Mouse (Mus musculus): Measurements from ENCODE around the gene Aym1.
A peak's percentile ranks its signal among the peaks of the same experiment; 100 is the strongest.
"Not testable (repeated sequence)": the region's sequence is repeated elsewhere in the genome, so short reads cannot be mapped to it uniquely, and the experiment has no call there.

Gene Aym1

GRCm38 (mm10) chr5:113357656-113358055 is 562 bp downstream of the Aym1 start:
- no peak for DNase-seq

DNA sequence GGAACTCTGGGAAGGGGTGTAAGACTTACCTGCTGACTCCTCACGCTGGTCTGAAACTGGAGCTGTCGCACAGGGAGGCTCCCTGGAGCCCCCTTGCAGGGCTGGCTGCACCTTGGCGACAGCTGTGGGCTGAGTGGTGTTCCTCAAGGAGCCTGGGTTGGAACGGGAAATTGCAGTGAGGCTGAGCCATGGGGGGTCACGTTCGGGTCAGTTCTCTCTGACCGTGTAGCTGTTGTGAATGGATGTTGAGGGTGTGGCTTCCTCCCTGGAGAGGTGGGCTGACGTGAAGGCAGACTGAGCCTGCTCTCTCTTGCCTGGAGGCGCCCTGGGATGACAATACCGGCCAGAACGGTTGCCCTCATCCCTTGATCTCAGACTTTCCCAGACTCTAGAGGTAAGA is 1.7 kb downstream of the Aym1 start:
- peak; percentile 13 for DNase-seq

GRCm38 (mm10) chr5:113361283-113361682 is 4.2 kb downstream of the Aym1 start:
- DNase-seq, result no peak

GRCm38 (mm10) chr5:113362258-113362996 is 5.3 kb downstream of the Aym1 start:
- DNase-seq, result no peak

DNA sequence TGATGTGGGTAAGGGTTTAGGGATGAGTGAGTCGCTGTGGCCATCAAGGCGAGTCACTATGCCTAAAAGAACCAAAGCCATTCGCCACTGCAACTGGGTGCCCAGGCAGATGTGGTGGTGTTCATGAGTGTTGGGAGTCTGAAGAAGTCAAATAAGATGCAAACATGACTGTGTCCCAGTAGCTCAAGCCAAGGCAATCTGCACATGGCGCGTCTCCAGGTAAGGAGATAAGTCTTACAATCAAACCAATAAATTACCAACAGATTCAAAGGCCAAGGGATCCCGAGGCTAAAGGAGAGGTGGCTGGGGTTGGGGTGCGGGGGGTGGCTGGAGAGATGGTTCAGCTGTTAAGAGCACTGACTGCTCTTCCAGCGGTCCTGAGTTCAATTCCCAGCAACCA is 6.1 kb downstream of the Aym1 start:
- no peak for DNase-seq

- peak; percentile 80 for DNase-seq
These were observed 8.8 kb downstream of the Aym1 start for GRCm38 (mm10) chr5:113365921-113366320.

GRCm38 (mm10) chr5:113367726-113368125 is 10.6 kb downstream of the Aym1 start:
- not testable (repeated sequence) for DNase-seq

DNA sequence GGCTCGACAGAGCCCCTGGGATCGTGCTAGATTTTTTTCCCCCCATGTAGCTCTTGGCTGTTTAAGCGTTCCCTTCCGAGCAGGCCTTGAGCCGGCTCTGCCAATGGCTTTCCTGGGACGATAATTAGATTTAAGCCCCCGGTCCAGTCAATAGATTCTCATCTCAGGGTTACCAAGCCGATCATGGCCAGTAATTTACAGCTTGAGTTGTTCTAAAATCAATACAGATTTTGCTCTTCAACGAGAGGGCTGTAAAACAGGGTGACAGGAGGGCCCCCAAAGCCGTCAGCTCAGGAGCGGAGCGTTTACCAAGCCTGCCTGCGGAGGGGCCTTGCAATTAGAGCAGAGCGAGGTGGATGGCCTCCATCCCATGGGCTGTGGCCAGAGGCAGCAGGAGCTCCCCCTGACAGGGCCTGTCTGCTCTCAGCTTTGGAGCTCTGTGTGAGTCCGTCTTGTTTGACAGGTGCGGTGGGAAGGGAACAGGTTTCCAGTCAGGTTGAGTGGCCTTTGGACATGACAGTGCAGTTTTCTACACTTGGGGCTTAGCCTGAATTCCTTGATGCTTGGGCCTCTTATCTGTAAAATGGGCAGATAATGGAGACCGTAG is 12.3 kb downstream of the Aym1 start:
- no peak for DNase-seq

DNA sequence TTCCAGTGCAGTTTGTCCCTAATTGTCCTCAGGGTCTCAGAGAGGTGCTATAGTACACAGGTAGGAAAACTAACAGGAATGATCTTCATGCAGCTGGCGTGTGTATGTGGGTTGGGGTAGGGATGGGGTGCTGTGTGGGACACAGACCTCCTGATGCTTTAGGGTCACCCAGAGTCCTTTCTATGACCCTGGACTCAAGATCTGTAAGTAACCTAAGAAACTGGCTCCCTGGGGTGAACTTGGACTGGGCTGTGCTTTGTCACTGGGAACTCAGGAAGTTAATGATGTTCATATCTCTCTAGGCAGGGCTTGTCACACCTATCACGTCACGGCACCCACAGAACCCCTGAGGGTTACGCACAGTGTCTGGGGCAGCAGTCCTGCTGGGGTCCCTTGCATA is 15.4 kb downstream of the Aym1 start:
- no peak for DNase-seq

- peak; percentile 52 for DNase-seq
These were observed 16.2 kb downstream of the Aym1 start for GRCm38 (mm10) chr5:113372995-113373950.

- no peak for DNase-seq
These were observed 17.2 kb downstream of the Aym1 start for GRCm38 (mm10) chr5:113374290-113374689.

GRCm38 (mm10) chr5:113375783-113376182 is 18.7 kb downstream of the Aym1 start:
- DNase-seq, result peak; percentile 65

- no peak for DNase-seq
These were observed 19.2 kb downstream of the Aym1 start for GRCm38 (mm10) chr5:113376292-113376691.

- DNase-seq, result no peak
These were observed 22.3 kb downstream of the Aym1 start for GRCm38 (mm10) chr5:113379416-113379815.

- no peak for DNase-seq
These were observed 23.5 kb downstream of the Aym1 start for GRCm38 (mm10) chr5:113380553-113380952.

- no peak for DNase-seq
These were observed 25.5 kb downstream of the Aym1 start for GRCm38 (mm10) chr5:113382580-113382979.

DNA sequence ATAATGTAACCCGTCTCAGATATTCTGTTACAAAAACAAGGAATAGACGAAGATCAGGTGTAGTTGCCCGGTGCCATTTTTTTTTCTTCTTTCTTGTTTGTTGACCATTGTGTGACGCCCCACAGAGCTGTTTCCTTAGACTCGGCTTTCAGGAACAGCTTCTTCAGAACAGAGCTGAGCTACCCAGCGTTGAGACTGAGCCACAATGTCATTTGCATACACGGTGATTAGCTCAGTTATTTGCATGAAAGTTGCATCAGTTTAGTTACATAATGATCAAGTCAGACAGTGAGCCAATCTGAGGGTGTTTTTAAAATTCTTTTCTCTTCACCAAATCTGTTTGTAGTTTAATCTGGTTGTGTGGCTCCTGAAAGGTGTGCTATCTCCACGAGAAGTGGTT is 36.7 kb downstream of the Aym1 start:
- DNase-seq, result no peak

GRCm38 (mm10) chr5:113396286-113396934 is 39.3 kb downstream of the Aym1 start:
- no peak for DNase-seq

DNA sequence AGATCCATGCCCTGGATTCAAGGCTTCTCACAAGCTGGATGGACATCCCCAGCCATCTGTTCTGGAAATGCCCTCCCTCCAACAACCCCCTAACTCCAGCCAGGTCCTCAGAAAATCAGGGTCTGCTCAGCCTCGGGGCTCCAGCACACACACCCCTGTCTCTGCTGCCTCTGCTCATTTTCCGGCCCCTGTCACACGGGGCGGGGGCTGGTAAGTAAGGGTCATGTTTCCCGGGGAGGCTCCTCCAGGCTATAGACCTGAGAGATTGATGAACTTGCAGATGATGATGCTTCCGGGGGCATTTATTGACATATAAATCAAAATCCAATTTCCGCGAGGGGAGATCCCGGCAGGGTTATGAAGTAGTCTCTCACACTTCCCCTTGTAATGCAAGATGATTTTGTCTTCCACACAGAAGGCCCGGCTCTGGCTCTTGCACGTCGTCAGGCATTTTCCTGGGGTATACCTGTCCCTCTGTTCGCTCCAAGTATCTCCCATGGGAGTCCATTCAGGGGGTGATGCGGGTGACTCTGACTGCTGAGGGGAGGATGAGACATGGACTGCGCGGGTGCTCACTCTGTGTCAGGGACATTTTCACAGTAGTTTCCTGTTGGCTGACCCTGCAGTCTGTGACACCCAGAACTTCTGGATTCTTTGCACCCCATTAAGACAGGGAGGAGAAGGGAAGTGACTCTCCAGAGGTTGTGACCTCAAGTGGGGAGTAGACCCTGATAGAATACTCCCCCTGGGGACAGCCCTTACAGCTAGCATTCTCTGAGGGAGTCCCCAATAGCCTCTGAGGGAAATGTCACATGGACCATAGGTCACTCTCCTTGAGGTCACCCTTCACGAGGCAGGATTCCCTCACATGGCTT is 40.6 kb downstream of the Aym1 start:
- DNase-seq, result peak; percentile 2

GRCm38 (mm10) chr5:113402702-113403101 is 45.6 kb downstream of the Aym1 start:
- DNase-seq, result peak; percentile 31

- peak; percentile 54 for DNase-seq
These were observed 50.3 kb downstream of the Aym1 start for GRCm38 (mm10) chr5:113407346-113407745.
